Mouse (Mus musculus): ENCODE data around the gene Kcnj11. TPM values are rescaled to one million over a fixed set of nuclear protein-coding genes. Genes with fewer than 3 reads are reported as not detected.

Kcnj11 gene
- not detected for polyA plus RNA-seq (2015; fragmentation: Illumina TruSeq; extraction: RNeasy Lipid Tissue Mini Kit (QIAGEN cat#74804); ENCODE audit: insufficient read depth, low replicate concordance)

DNA sequence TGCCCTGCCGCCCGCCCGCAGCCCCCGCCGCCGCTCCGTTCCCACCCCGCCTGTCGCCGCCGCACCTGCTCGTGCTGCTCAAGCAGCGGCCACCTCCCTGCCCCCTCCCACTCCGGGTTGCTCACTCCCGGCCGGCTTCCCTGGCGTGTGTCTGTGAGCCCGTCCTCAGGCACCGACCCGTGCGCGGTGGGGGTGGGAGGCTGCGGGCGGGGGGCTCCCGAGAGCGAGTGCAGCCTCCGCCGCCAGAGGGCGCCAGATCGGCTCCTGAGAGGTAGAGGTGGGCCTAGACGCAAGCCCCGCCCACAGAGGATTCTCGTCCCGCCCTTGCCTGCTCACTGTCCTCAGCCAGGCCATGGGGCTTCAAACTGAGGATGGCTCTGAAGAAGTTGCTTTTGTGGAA lies at the start of gene Kcnj11:
Gene Kcnj11 (minus strand): TSS at position 202 of the 400 bp plus-strand sequence.

Other genes with a start within 250 kb of the Kcnj11 start
- 76.4 TPM for gene Kdelr1, start 228.0 kb downstream of the Kcnj11 start, polyA plus RNA-seq (2015; fragmentation: Illumina TruSeq; extraction: RNeasy Lipid Tissue Mini Kit (QIAGEN cat#74804); ENCODE audit: insufficient read depth, low replicate concordance)
- gene Grin2d, start 222.4 kb downstream of the Kcnj11 start, polyA plus RNA-seq (2015; fragmentation: Illumina TruSeq; extraction: RNeasy Lipid Tissue Mini Kit (QIAGEN cat#74804); ENCODE audit: insufficient read depth, low replicate concordance), result 0.11 TPM
- gene Syngr4, start 204.1 kb downstream of the Kcnj11 start, polyA plus RNA-seq (2015; fragmentation: Illumina TruSeq; extraction: RNeasy Lipid Tissue Mini Kit (QIAGEN cat#74804); ENCODE audit: insufficient read depth, low replicate concordance), result not detected
- gene Tmem143, start 203.8 kb downstream of the Kcnj11 start, polyA plus RNA-seq (2015; fragmentation: Illumina TruSeq; extraction: RNeasy Lipid Tissue Mini Kit (QIAGEN cat#74804); ENCODE audit: insufficient read depth, low replicate concordance), result 2.7 TPM
- 90.7 TPM for gene Emp3, start 179.4 kb downstream of the Kcnj11 start, polyA plus RNA-seq (2015; fragmentation: Illumina TruSeq; extraction: RNeasy Lipid Tissue Mini Kit (QIAGEN cat#74804); ENCODE audit: insufficient read depth, low replicate concordance)
- gene Ccdc114, start 176.7 kb downstream of the Kcnj11 start, polyA plus RNA-seq (2015; fragmentation: Illumina TruSeq; extraction: RNeasy Lipid Tissue Mini Kit (QIAGEN cat#74804); ENCODE audit: insufficient read depth, low replicate concordance), result 2.7 TPM
- not detected for gene Abcc6, start 70.5 kb downstream of the Kcnj11 start, polyA plus RNA-seq (2015; fragmentation: Illumina TruSeq; extraction: RNeasy Lipid Tissue Mini Kit (QIAGEN cat#74804); ENCODE audit: insufficient read depth, low replicate concordance)
- gene Nomo1, start 67.1 kb downstream of the Kcnj11 start, polyA plus RNA-seq (2015; fragmentation: Illumina TruSeq; extraction: RNeasy Lipid Tissue Mini Kit (QIAGEN cat#74804); ENCODE audit: insufficient read depth, low replicate concordance), result 17.6 TPM
- not detected for gene Abcc8, start 79.3 kb upstream of the Kcnj11 start, polyA plus RNA-seq (2015; fragmentation: Illumina TruSeq; extraction: RNeasy Lipid Tissue Mini Kit (QIAGEN cat#74804); ENCODE audit: insufficient read depth, low replicate concordance)
- gene Ush1c, start 137.7 kb upstream of the Kcnj11 start, polyA plus RNA-seq (2015; fragmentation: Illumina TruSeq; extraction: RNeasy Lipid Tissue Mini Kit (QIAGEN cat#74804); ENCODE audit: insufficient read depth, low replicate concordance), result not detected
- gene Otog, start 140.2 kb upstream of the Kcnj11 start, polyA plus RNA-seq (2015; fragmentation: Illumina TruSeq; extraction: RNeasy Lipid Tissue Mini Kit (QIAGEN cat#74804); ENCODE audit: insufficient read depth, low replicate concordance), result not detected